Mouse (Mus musculus) kidney, adult 9 months (tissue): ENCODE data around the gene Frem1.

ENCODE experiments used
- DNase-seq: peaks from one replicate; pipeline ENCODE4 v3.0.0; 2022

Gene Frem1

DNA sequence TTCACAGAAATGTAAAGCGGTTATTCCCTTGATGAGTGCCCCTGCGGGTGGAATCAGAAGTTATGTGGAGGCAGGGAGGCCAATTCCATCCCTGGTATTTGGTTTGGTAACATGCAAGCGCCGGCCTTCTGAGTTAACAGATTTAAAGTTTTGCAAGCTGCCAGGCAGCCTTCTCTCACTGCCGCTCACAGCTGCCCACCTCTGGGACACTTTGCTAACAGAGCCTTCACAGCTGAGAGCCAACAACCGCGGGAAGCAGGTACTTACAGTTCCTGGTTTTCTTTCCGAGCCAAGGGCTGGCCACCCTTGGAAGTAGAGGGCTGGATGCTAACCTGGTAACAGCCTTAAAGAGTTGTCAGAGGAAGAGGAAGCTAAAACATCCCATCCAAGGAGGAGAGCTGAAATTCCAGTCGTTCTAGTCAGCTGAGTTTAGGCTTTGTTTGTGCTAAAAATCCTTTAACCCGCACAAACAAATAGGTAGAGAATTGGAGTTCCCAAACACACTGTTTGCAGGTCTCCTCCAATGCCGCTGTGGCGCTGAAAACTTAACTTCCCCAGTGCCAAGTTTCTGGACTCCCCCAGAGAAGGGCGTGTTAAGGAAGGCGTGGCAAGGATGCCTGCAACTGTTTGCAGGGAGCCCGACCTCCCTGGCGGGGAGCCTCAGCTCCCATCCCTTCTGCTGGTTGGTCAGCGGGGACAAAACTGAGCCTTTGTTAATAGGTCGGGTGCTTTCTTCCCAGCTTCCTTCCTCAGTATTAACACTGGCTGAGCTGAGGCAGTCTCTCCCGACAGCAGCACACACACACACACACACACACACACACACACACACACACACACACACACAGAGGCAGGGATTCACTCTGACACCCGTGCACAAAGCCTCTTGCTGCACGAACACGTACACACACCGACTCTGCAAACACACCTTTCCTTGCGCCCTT, at the start of gene Frem1:
TSS of gene Frem1 (minus strand) at position 706 of the 944 bp plus-strand sequence.
- DNase-seq = peak; percentile 26

DNA sequence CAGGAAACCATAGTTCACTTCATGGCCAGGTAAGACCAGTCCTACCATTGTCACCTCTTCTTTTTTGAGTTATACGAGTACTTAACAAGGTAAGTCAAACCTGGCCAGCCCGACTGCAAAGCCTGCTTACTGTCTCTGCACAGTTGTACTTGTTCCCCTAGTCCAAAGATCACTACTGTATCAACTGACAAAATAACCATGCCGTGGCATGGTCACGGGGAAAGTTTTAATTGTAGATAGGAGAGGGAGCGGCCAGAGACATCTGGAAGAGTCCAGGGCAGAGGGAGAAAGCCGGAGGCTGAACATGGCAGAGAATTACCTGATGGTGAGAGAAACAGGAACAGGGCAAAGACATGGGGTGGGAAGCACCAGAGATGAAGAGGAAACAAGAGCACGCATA, 46.9 kb upstream of the Frem1 start:
- DNase-seq = no peak

DNA sequence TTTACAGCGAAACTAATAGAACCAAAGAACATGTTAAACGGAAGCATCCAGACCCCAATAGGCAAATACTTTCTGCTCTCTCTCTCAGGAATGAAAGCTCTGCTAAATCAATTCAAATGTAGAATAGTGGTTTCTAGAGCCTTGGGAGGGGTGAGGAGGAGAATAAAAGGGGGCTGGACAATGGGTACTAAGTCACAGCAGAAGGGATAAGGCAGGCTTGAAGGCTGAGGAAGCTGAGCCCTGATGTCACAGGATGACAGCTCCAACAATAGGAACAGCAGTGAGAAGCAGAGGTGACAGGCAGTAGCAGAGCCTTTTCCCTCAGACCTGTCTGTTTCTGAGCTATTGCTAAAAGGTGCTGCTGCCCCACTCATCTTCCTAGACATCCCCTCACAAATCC, 41.8 kb upstream of the Frem1 start:
- no peak for DNase-seq

DNA sequence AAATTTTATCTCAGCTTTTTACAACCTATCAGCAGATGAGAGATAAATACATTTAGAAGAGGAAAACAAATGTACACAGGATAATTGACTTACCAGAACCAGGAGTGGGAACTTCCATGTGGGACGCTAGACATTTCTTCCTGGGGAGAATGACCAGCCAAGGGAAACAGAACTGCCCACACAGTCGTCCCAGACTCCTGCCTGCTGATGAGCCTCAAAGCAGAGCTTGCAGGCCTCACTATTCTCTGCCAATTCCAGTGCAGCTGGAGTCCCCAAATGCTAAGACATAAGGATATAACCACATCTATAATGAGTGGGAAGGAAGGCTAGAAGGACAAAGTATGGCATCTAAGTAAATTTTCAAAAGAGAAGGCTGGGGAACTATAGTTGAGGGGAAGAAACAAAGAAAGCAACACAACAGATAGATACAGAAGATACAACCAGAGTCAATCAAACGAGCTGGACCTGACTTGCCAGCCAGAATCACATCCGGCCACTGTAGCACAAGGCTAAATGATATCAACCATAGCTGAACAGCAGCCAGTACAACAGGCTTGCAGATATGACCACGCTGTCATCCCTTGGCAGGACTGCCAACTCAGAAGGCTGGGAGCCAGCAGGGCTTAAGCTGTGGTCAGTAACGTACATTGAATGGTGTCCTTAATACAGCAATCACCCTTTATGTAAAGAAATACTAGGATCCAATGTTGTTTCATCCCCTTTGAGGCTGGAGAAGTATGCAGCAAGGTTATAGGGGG, 38.7 kb upstream of the Frem1 start:
- DNase-seq = no peak

DNA sequence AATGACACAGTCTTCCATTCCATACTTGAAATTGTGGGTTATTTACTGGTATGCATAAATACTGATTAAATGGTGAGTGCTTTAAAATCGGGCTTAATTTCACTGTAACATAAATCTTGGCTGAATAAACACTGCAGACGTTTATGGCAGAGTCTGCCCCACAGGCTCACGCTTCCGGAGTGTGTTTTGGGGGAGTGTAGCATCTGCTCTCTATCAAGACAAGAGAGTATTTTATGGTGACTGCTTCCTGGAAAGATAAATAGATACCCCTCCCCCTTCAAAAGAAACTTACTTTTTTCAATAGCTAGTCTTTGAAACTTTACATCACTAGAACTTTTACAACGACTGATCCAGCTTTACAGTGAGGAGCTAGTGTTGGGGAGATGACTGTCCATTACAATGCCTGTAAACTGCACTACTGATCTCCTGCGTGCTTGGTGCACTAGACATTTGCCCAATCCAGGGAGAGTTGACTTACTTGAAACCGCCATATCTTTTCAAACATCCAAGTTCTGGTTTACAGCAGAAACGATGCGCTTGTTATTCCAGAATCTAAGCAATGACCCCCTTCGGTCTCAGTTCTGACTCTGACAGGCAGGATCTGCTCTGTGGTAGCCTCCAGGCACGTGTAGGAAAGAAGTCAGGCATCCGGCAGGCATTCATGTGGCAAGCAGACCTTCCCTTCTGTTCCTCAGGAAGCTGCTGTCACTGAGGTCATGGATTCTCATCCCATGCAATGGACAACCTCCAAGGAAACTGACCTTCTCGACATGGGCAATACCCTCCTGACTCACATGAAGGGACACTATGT, 28.4 kb upstream of the Frem1 start:
- peak; percentile 22 for DNase-seq

DNA sequence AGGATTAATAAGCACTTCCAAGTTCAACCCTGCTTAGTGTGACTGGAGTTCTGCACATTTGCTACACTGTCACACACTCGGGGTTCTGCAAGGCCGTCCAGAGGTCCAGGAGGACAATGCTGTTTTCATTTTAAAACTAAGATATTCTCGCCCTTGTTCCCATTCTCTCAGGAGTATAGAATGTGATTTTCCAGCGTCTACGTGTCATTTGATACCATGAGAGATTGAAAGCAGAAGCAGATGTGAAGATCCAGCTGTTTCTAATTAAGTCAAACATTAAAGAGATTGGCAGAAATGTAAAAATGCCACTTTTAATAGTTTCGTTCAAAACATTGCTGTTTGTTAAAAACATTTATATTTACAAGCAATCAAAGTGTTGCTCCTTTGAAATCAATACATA, 12.1 kb upstream of the Frem1 start:
- DNase-seq = no peak

DNA sequence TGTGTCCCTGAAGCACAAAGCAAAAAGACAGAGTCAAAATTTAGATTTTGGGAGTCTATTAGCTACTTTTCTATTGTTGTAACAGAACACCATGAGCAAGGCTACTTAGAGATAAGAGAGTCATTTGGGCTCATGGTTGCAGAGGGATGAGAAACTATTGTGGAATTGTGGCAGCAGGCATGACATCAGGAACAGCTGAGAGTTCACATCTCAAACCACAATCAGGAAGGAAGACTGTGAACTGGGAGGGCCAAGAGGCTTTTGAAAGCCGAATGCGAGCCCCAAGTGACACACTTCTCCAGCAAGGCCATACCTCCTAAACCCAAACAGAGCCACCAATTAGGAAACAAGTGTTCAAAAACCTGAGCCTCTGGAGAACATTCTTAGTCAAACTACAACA, 9.4 kb upstream of the Frem1 start:
- no peak for DNase-seq

DNA sequence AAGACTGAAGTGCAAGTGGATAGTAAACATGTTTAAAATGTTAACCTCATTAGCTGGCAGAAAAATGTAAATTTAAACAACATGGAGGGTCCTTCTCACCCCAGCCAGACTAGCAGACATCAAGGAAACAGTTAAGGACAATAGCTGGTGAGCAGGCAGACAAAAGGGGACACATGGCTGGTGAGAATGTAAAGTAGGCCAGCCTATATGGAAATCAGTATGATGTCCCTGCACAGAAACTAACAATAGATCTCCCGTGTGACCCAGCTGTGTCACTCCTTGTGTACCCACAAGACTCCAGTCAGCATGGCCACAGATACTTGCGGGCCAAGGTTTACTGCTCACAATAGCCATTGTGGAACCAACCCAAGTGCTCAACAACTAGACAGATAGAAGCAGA, 6.5 kb upstream of the Frem1 start:
- DNase-seq = no peak

DNA sequence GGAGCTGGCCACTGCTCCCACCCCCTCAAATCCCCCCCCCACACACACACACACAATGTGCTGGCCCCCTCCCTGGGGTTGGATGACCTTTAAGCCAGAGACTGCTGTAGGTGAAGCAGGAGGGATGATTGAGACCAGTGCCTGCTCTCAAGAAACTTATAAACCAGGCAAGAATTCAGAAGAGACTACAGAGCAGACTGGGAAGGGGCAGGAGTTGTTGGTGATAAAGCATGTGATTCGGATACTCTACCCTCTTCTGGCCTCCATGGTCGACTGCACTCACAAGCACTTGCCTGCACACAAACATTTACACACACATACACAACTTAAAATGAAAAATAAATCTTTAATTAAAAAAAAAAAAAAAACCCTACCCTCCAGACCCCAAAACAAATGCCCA, 6.0 kb upstream of the Frem1 start:
- no peak for DNase-seq

DNA sequence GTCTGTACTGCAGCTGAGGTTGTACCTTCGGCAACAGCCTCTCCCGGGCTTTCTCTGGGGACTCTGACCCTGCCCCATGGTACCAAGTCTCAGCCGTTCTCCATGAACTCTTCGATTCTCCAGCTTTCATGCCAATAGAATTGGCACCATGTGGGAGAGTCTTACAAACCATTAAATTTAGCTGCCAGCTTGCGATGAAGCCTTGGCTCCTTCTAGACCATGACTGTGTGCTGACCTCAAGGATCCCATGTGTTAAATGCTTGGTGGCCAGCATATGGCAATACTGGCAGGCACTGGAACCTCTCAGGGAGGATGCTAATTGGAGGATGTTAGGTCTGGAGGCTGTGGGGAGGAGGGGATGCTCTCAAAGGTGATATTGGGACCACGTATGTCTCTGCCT, 4.4 kb upstream of the Frem1 start:
- no peak for DNase-seq

DNA sequence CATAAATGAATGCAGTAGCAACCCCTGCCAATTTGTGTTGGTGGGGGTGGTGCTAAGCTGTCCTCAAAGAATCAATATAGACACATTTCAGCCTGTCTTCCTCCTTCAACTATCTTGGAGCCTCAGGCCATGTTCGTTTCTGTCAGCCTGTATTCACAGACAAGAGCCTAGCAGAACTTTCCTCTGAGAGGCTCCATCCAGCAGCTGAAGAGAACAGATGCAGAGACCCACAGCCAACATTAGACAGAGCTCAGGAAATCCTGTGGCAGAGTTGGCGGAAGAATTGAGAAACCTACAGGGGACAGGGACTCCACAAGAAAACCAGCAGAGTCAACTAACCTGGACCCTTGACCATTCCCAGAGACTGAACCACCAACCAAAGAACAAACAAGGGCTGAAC, 3.3 kb upstream of the Frem1 start:
- DNase-seq = no peak

DNA sequence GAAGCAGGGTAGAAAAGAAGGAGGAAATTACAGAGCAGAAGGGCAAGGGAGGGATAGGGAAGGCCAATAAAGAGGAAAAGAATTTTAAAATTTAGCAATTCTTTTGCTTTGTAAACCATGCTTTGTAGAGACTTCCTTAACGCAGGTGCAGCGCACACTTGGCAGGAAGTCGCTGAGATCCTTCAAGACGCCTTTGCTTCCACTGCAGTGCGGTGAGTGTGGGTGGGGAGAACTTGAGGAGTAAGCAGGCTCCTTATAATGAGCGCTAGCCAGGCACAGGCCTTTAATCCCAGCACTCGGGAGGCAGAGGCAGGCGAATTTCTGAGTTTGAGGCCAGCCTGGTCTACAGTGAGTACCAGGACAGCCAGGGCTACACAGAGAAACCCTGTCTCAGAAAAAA, 1.1 kb upstream of the Frem1 start:
- DNase-seq = no peak

DNA sequence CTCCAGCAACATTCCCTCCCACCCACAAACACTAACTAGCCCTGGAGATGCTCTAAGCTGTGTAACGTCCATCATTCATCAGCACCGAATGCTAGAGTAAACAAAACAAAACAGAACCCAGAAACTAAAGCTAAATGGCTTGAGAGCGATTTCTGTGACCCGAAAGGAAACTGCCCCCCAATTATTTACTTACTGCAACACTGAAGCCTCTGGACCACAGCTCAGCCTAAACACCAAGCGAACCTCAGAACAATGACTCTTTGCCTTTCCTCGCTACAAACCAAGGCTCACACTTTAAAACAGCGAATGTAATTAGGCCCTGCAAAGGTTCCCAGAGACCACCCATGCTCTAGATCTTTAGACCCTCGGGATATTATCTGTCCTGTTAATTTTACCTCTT, 963 bp downstream of the Frem1 start:
- no peak for DNase-seq

DNA sequence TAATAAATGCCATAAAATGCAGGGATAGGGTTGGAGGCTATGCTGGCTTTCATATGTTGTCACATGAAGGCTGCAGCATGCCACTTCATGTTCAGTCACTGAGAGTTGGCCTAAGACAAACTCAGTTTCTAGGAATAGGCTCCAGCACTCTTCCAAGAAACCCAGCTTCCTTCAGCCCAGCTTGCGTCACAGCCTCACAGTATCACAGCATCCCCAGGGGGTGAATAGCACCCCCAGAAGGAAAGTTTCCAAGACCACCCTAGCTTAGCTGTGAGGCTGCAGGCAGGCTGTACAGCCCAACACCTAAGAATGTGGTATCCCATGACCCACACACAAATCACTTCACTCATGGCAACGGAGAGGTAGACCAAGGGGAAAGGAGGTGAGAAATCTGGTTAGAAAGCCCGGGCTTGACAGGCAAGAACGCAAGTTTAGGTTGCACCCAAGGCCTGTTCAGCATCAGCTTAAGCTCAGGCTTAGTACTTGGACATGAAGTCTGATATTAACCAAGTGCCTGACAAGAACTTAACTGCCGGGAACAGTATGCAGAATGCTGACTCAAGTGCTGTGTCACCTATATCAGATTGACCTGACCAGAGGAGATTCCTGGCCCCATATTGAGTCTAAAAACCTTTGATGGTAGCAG, 1.9 kb downstream of the Frem1 start:
- no peak for DNase-seq

DNA sequence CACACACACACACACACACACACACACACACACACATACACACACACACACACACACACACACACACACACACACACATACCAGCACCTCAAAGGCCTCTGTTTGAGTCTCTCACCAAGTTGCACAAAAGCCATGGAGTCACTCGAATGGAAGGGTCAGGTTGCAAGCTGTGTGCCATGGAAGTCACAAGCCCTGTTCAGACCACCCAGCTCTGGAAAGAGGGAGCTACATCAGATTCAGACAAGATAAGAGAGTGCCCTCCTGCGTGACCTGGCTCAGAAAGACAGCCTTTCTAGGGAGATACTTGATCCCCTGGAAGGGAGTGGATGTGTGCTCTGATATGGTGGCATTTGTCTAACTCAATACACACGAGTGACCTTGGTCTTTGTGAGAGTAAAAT, 2.9 kb downstream of the Frem1 start:
- no peak for DNase-seq

DNA sequence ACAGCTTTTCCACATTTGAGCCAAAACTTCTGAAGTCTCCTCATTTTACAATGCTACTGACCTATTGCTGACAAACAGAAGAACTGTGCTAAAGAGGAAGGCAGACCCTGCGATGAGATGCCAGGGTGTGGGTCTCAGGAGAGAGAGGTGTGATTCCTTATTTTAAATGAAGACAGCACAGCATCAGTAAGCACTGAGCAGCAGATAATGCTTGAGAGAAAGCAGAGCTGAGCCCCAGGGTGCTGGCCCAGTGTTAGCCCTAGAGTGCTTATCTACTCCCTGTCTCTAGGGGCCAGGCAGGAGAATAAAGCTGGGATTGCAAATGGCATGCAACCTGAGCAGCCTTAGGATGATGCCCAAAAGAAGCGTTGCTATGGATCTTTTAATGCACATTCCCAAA, 3.6 kb downstream of the Frem1 start:
- no peak for DNase-seq

DNA sequence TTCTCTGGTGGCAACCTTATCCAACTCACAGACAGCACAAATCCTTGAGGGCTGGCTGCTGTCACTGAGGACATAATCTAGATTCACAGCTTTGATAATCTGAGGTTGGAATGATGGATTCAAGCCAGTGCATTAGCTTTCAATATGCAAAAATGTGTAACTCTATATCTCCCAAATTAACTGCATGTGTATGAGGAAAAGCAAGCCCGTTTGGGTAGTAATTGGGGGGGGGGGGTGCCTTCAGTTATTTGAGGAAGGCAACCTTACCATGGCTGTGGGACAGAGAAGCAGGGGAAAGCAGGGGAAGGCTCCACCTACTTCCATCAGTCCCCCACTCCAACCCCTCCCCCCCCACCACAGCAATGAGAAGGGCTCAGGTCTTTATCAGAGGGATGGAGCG, 5.3 kb downstream of the Frem1 start:
- no peak for DNase-seq

DNA sequence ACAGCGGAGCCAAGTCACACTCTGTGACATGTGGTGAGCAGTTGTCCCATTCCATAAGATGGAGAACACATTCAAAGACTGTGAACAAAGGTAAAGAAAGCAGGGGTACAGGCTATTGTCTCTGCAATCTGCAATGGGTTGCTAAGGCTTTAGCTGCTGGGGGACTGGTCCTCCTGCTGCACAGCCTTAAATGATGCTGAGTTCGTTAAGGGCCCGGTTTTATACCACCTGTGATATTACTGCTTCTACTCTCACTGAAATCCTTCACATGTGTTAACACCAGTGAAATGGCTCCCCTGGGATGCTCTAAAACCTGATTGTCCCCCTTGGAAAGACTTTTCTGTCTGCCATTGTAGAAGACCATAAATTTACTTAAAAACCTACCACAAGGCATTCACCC, 6.1 kb downstream of the Frem1 start:
- no peak for DNase-seq

DNA sequence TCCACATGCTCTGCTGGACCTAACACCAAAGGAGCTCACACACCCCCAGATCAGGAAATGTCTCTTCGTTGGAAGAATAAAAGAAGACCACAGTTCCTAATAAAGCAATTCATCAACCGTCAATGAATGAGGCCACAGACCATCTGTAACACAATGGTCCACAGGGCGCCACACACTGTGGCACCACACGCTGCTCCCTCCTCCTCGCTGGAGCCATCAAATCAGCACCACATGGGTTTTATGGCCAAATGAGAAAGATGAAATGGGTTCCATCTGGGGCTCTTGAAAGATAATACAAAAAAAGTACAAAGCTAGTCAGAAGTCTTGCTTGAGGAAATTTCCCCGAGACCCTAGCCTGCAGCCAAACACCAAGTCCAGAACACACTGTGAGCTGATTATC, 6.9 kb downstream of the Frem1 start:
- no peak for DNase-seq

DNA sequence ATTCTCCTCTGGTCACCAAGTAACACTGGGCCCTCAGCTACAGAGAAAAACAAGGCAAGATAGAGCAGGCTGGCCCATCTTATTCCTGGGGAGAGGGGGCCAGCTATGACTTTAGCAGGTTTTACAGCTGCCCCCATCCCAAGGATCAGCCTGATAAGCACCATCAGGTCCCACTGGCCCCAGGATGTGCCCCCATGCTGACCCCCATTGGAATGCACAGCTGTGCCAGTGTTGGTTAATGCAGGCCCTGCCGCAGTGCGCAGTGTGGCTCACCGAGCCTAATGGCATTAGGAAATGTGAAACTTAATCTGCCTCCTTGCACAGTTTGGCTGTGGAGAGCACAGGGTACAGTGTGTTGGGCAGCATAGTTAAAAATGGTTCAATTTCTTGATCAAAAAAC, 11.4 kb downstream of the Frem1 start:
- DNase-seq = no peak

DNA sequence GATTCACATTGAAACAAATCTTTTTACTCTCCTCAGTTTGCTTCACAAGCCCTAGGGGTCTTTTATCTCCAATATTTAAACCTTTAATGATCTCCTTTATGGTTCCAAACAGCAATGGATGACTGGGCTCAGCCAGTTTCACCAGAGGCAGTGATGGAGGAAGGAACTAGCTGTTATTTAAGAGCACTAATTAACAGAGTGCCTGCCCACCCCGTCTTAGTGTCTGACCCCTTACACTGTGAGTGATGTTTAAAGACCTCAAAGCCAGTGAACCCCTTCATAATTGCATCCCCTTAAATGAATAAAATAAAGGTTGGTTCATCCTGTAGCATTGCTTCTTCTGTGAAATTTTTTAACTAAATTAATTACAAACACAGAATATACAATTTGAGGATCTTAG, 19.4 kb downstream of the Frem1 start:
- DNase-seq = no peak

DNA sequence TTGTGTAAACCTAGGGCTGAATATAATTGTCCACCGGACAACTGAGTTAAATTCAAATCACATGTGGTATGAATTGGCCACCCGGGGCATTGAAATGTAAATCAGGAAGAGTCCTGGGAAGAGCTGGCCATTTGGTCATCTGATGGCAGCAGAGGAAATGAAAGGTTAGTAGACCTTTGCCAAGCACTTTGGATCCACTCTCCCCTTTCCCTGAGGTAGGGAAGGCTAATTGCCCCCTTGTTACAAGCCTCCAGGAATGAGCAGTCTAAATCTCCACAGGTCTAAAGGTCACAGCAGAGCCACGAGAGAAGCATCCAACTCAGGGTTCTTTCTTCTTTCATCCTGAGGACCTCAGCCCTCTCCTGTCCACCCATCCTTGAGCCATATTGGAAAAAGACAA, 20.5 kb downstream of the Frem1 start:
- no peak for DNase-seq

DNA sequence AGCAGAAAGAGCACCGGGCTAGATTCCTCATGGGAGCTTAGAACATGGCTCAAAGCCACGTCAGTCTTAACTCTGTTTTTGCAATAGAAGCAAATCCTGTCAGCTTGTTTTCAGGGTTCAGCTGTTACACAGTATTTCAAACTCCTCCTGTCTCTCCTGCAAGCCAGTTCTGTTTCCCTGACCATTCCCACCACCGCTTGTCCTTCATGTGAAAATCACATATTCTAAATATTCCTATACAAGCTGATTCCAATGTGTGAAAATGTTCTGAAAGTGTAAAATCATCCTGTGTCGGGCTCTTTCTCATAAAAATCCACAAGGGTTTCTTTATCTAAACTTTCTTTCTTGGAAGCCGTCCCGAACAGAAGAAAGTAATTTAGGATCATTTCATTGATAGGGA, 22.0 kb downstream of the Frem1 start:
- DNase-seq = no peak
